Mouse (Mus musculus) hindlimb bud, embryonic 11.5 days (tissue): ENCODE measurements around the gene Lmna.

Experiments
- DNase-seq: peaks from one replicate; pipeline ENCODE4 v3.0.0-alpha.2; 2012; ENCODE audit warnings: low read depth, low spot score; ENCODE audit errors: extremely low spot score

The Lmna gene

GRCm38 (mm10) chr3:88477735-88478134 is 32.0 kb downstream of the Lmna start:
- DNase-seq: no peak

- no peak for DNase-seq
Measured at GRCm38 (mm10) chr3:88476403-88476802, 33.4 kb downstream of the Lmna start.

GRCm38 (mm10) chr3:88473571-88473970 is 36.2 kb downstream of the Lmna start:
- DNase-seq: no peak

- no peak for DNase-seq
Measured at GRCm38 (mm10) chr3:88473020-88473419, 36.7 kb downstream of the Lmna start.

GRCm38 (mm10) chr3:88470943-88471479 is 38.7 kb downstream of the Lmna start:
- no peak for DNase-seq

GRCm38 (mm10) chr3:88469466-88469865 is 40.3 kb downstream of the Lmna start:
- DNase-seq: no peak

GRCm38 (mm10) chr3:88467116-88467824 is 42.5 kb downstream of the Lmna start:
- peak; percentile 82 for DNase-seq

- DNase-seq: no peak
Measured at GRCm38 (mm10) chr3:88465127-88465526, 44.6 kb downstream of the Lmna start.

- DNase-seq: no peak
Measured at GRCm38 (mm10) chr3:88464425-88464824, 45.3 kb downstream of the Lmna start.

GRCm38 (mm10) chr3:88460983-88461696 is 48.6 kb downstream of the Lmna start, which contains the start of gene Sema4a:
Gene Sema4a, minus strand, starts transcription at chr3:88461182.
- DNase-seq: no peak

GRCm38 (mm10) chr3:88460029-88460428 is 49.7 kb downstream of the Lmna start:
- no peak for DNase-seq

- DNase-seq: no peak
Measured at GRCm38 (mm10) chr3:88458778-88459219, 51.0 kb downstream of the Lmna start.

- no peak for DNase-seq
Measured at GRCm38 (mm10) chr3:88456746-88457532, 52.8 kb downstream of the Lmna start.

- DNase-seq: no peak
Measured at GRCm38 (mm10) chr3:88456313-88456712, 53.4 kb downstream of the Lmna start.

GRCm38 (mm10) chr3:88455588-88456264 is 54.0 kb downstream of the Lmna start:
- DNase-seq: no peak

GRCm38 (mm10) chr3:88454762-88455587 is 54.8 kb downstream of the Lmna start:
- no peak for DNase-seq

GRCm38 (mm10) chr3:88453986-88454385 is 55.8 kb downstream of the Lmna start:
- DNase-seq: no peak

GRCm38 (mm10) chr3:88453369-88453768 is 56.4 kb downstream of the Lmna start:
- no peak for DNase-seq

GRCm38 (mm10) chr3:88452716-88453115 is 57.0 kb downstream of the Lmna start:
- DNase-seq: no peak

- no peak for DNase-seq
Measured at GRCm38 (mm10) chr3:88452246-88452645, 57.5 kb downstream of the Lmna start.
